Mouse (Mus musculus): Measurements from ENCODE around the gene Fabp1. TPM values are rescaled to one million over a fixed set of nuclear protein-coding genes. Genes with fewer than 3 reads are reported as not detected.

The Fabp1 gene
- total RNA-seq, 2 experiments from 2014 or later, result not detected

- intact Hi-C loops (cut with DNase I), result no loop called here
- no peak for DNase-seq
These were observed 9.1 kb downstream of the Fabp1 start for GRCm38 (mm10) chr6:71208691-71209090.

- no peak for DNase-seq
- intact Hi-C loops (cut with DNase I), result no loop called here
These were observed 12.3 kb downstream of the Fabp1 start for GRCm38 (mm10) chr6:71211917-71212316.

GRCm38 (mm10) chr6:71212471-71212870 is 12.8 kb downstream of the Fabp1 start:
- no peak for DNase-seq
- intact Hi-C loops (cut with DNase I), result no loop called here

GRCm38 (mm10) chr6:71221501-71221900 is 21.9 kb downstream of the Fabp1 start:
- intact Hi-C loops (cut with DNase I), result no loop called here
- DNase-seq, result no peak

GRCm38 (mm10) chr6:71224184-71224943 is 24.7 kb downstream of the Fabp1 start:
- intact Hi-C loops (cut with DNase I), result no loop called here
- no peak for DNase-seq

- DNase-seq, result no peak
- intact Hi-C loops (cut with DNase I), result no loop called here
These were observed 26.9 kb downstream of the Fabp1 start for GRCm38 (mm10) chr6:71226544-71226943.

- DNase-seq, result no peak
These were observed 27.6 kb downstream of the Fabp1 start for GRCm38 (mm10) chr6:71227157-71227770.

GRCm38 (mm10) chr6:71235121-71235520 is 35.5 kb downstream of the Fabp1 start:
- no peak for DNase-seq
- intact Hi-C loops (cut with DNase I), result no loop called here

More at GRCm38 (mm10) chr6:71227157-71227770, 27.6 kb downstream of the Fabp1 start:
- intact Hi-C loops (cut with DNase I), result no loop called here

- intact Hi-C loops (cut with DNase I), result no loop called here
- no peak for DNase-seq
These were observed 36.3 kb downstream of the Fabp1 start for GRCm38 (mm10) chr6:71235944-71236343.

- DNase-seq, result no peak
- intact Hi-C loops (cut with DNase I), result no loop called here
These were observed 36.9 kb downstream of the Fabp1 start for GRCm38 (mm10) chr6:71236506-71236905.

GRCm38 (mm10) chr6:71237031-71237431 is 37.4 kb downstream of the Fabp1 start:
- DNase-seq, result no peak
- intact Hi-C loops (cut with DNase I), result no loop called here

GRCm38 (mm10) chr6:71239069-71239750 is 39.6 kb downstream of the Fabp1 start:
- intact Hi-C loops (cut with DNase I), result no loop called here
- no peak for DNase-seq

- intact Hi-C loops (cut with DNase I), result no loop called here
- DNase-seq, result no peak
These were observed 41.2 kb downstream of the Fabp1 start for GRCm38 (mm10) chr6:71240831-71241230.

GRCm38 (mm10) chr6:71242811-71243210 is 43.2 kb downstream of the Fabp1 start:
- intact Hi-C loops (cut with DNase I), result no loop called here
- no peak for DNase-seq

GRCm38 (mm10) chr6:71243258-71243657 is 43.6 kb downstream of the Fabp1 start:
- intact Hi-C loops (cut with DNase I), result no loop called here
- DNase-seq, result no peak

- intact Hi-C loops (cut with DNase I), result no loop called here
- DNase-seq, result no peak
These were observed 48.8 kb downstream of the Fabp1 start for GRCm38 (mm10) chr6:71248420-71248819.

GRCm38 (mm10) chr6:71249615-71250014 is 50.0 kb downstream of the Fabp1 start:
- intact Hi-C loops (cut with DNase I), result no loop called here
- no peak for DNase-seq

GRCm38 (mm10) chr6:71250951-71251350 is 51.3 kb downstream of the Fabp1 start:
- intact Hi-C loops (cut with DNase I), result no loop called here
- no peak for DNase-seq

- intact Hi-C loops (cut with DNase I), result no loop called here
- no peak for DNase-seq
These were observed 54.8 kb downstream of the Fabp1 start for GRCm38 (mm10) chr6:71254456-71254855.
